ENCODE assay signal across 8 mouse cellular contexts in genomic region chr11:113786395-113786794, GRCm38 (mm10). TPM values are rescaled to one million over a fixed set of nuclear protein-coding genes. Genes with fewer than 3 reads are reported as not detected.
DNase-seq lines count a peak whose midpoint lies in the region; ATAC-seq lines count a peak whose summit lies in the region.

No protein-coding gene starts in this region.

- ATAC-seq in heart, embryonic 16.5 days (replicated peaks; ENCODE audit: extremely low read depth, insufficient read depth, low FRiP score) = no peak
- peak; percentile 8; the same call in 1 of the 2 replicates for ATAC-seq in hindbrain, embryonic 13.5 days (ENCODE audit: low FRiP score)
- ATAC-seq in midbrain, embryonic 13.5 days = no peak

- peak overlapping the region; percentile 74 for H3K27ac ChIP-seq in heart, embryonic 16.5 days (ENCODE audit: low read length)
- peak overlapping the region; percentile 96 for H3K27ac ChIP-seq in embryonic facial prominence, embryonic 10.5 days (replicated peaks)
- peak overlapping the region; percentile 96 for H3K27ac ChIP-seq in hindbrain, embryonic 13.5 days
- peak overlapping the region; percentile 97 for H3K27ac ChIP-seq in midbrain, embryonic 13.5 days

- no peaks in the 10 kb centered on the region for H3K36me3 ChIP-seq in heart, embryonic 16.5 days (ENCODE audit: control insufficient read depth, insufficient read depth)
- no peaks in the 10 kb centered on the region for H3K36me3 ChIP-seq in embryonic facial prominence, embryonic 10.5 days (replicated peaks)
- no peaks in the 10 kb centered on the region for H3K36me3 ChIP-seq in hindbrain, embryonic 13.5 days
- no peaks in the 10 kb centered on the region for H3K36me3 ChIP-seq in midbrain, embryonic 13.5 days

- DNase-seq in heart, postnatal 14 days = no peak
- DNase-seq in embryonic facial prominence, embryonic 10.5 days (ENCODE audit: low spot score) = no peak
- DNase-seq in retina, embryonic 14.5 days (ENCODE audit: low spot score) = no peak
- no peak for DNase-seq in layer of hippocampus, postnatal 10 days (ENCODE audit: low spot score in 2 of 2)
- no peak for DNase-seq in cerebellum, postnatal 14 days

- no peak overlapping the region for H3K9ac ChIP-seq in heart, embryonic 16.5 days (ENCODE audit: low read length)
- peak overlapping the region; percentile 63 for H3K9ac ChIP-seq in hindbrain, embryonic 13.5 days
- peak overlapping the region; percentile 63 for H3K9ac ChIP-seq in midbrain, embryonic 13.5 days (replicated peaks)

- WGBS in heart, embryonic 16.5 days = 52% methylated on average over 4 of the region's 4 CpGs
- WGBS in embryonic facial prominence, embryonic 10.5 days = 46% methylated on average over 4 of the region's 4 CpGs
- whole genome bisulfite sequencing in hindbrain, embryonic 13.5 days = 31% methylated on average over 4 of the region's 4 CpGs
- 40% methylated on average over 4 of the region's 4 CpGs for WGBS in midbrain, embryonic 13.5 days

- peak overlapping the region; percentile 68 for H3K4me2 ChIP-seq in heart, embryonic 16.5 days (ENCODE audit: low read depth, low read length)
- peak overlapping the region; percentile 54 for H3K4me2 ChIP-seq in hindbrain, embryonic 13.5 days
- H3K4me2 ChIP-seq in midbrain, embryonic 13.5 days (replicated peaks) = peak overlapping the region; percentile 54

- no peaks in the 10 kb centered on the region for H3K27me3 ChIP-seq in heart, embryonic 16.5 days (ENCODE audit: control insufficient read depth, insufficient read depth, low read length)
- no peaks in the 10 kb centered on the region for H3K27me3 ChIP-seq in embryonic facial prominence, embryonic 10.5 days (replicated peaks; ENCODE audit: low read depth, poor library complexity, severe bottlenecking)
- no peaks in the 10 kb centered on the region for H3K27me3 ChIP-seq in hindbrain, embryonic 13.5 days
- H3K27me3 ChIP-seq in midbrain, embryonic 13.5 days = no peaks in the 10 kb centered on the region

- H3K4me3 ChIP-seq in heart, embryonic 16.5 days (ENCODE audit: low read length) = no peak overlapping the region
- peak overlapping the region; percentile 53 for H3K4me3 ChIP-seq in embryonic facial prominence, embryonic 10.5 days
- H3K4me3 ChIP-seq in hindbrain, embryonic 13.5 days = peak overlapping the region; percentile 28
- peak overlapping the region; percentile 29 for H3K4me3 ChIP-seq in midbrain, embryonic 13.5 days (replicated peaks)

- intact Hi-C loops in heart, postnatal 14 days (cut with DNase I) = no loop called here

- no peaks in the 10 kb centered on the region for H3K9me3 ChIP-seq in heart, embryonic 16.5 days (replicated peaks; ENCODE audit: control insufficient read depth, low read length)
- H3K9me3 ChIP-seq in embryonic facial prominence, embryonic 10.5 days = no peaks in the 10 kb centered on the region
- no peaks in the 10 kb centered on the region for H3K9me3 ChIP-seq in hindbrain, embryonic 13.5 days
- H3K9me3 ChIP-seq in midbrain, embryonic 13.5 days = no peaks in the 10 kb centered on the region

- H3K4me1 ChIP-seq in heart, embryonic 16.5 days (ENCODE audit: control insufficient read depth, insufficient read depth, low read length) = peaks cover 31% of the 10 kb centered on the region
- peaks cover 72% of the 10 kb centered on the region for H3K4me1 ChIP-seq in embryonic facial prominence, embryonic 10.5 days
- peaks cover 63% of the 10 kb centered on the region for H3K4me1 ChIP-seq in hindbrain, embryonic 13.5 days (replicated peaks)
- H3K4me1 ChIP-seq in midbrain, embryonic 13.5 days (replicated peaks) = peaks cover 66% of the 10 kb centered on the region

RNA-seq across cellular contexts. Expression of gene Cdc42ep4, which starts 34.7 kb away (rescaled TPM):
- 25.1 and 30.2 TPM in 2 replicates for polyA plus RNA-seq in heart, embryonic 16.5 days (2015; fragmentation: Nextera tagmentation; extraction: Ambion mirVana)
- 10 to 100 TPM; 30.9 to 33.4 TPM for total RNA-seq in heart, postnatal 14 days (2021)
- polyA plus RNA-seq in embryonic facial prominence, embryonic 10.5 days (2016; fragmentation: Nextera tagmentation; extraction: Ambion mirVana) = 117 TPM in 2 replicates
- polyA plus RNA-seq in hindbrain, embryonic 13.5 days (2015; fragmentation: Nextera tagmentation; extraction: Ambion mirVana) = 73.0 and 73.7 TPM in 2 replicates
- polyA plus RNA-seq in midbrain, embryonic 13.5 days (2015; fragmentation: Nextera tagmentation; extraction: Ambion mirVana) = 80.0 and 82.7 TPM in 2 replicates
- 10 to 100 TPM; 43.2 to 47.6 TPM for total RNA-seq in layer of hippocampus, postnatal 10 days (2021)
